Mouse (Mus musculus): ENCODE results near the gene Dnajc24. TPM values are rescaled to one million over a fixed set of nuclear protein-coding genes. Genes with fewer than 3 reads are reported as not detected.

Dnajc24 gene
- total RNA-seq (2023), result 11.8 TPM

GRCm38 (mm10) chr2:106002835-106003739 is at the start of gene Dnajc24:
Gene Dnajc24, minus strand, starts transcription at chr2:106003549.

Other genes starting within 250 kb of the Dnajc24 start
- 19.0 TPM for gene Elp4, start 99.0 kb downstream of the Dnajc24 start, total RNA-seq (2023)
- 22.8 TPM for gene Immp1l, start 98.9 kb downstream of the Dnajc24 start, total RNA-seq (2023)

Measured in CD8-positive naive resting alpha-beta T cell, adult 57 days (primary cell).